Mouse (Mus musculus) limb, embryonic 10.5 days (tissue): ENCODE measurements around the gene Pvr. TPM values are rescaled to one million over a fixed set of nuclear protein-coding genes. Genes with fewer than 3 reads are reported as not detected.

Experiments
- DNase-seq: peaks from one replicate; pipeline ENCODE4 v3.0.0-alpha.2; 2017; ENCODE audit warnings: low spot score
- H3K27ac ChIP-seq: fragments of 300-500 bp; sonication (generic); 2 replicates; pipeline ENCODE4 v1.5.1; 2016; ENCODE audit warnings: mild to moderate bottlenecking
- H3K27me3 ChIP-seq: fragments of 300-500 bp; sonication (generic); 2 replicates; pipeline ENCODE4 v1.6.1; 2016; ENCODE audit warnings: low read depth, mild to moderate bottlenecking; ENCODE audit not compliant: poor library complexity, severe bottlenecking
- H3K36me3 ChIP-seq: fragments of 300-500 bp; sonication (generic); 2 replicates; pipeline ENCODE4 v1.6.1; 2016; ENCODE audit warnings: mild to moderate bottlenecking, moderate library complexity
- H3K4me1 ChIP-seq: fragments of 300-500 bp; sonication (generic); 2 replicates; pipeline ENCODE4 v1.6.1; 2016
- H3K4me3 ChIP-seq: fragments of 300-500 bp; sonication (generic); 2 replicates; pipeline ENCODE4 v1.5.1; 2016; ENCODE audit warnings: mild to moderate bottlenecking, moderate library complexity
- H3K9me3 ChIP-seq: fragments of 300-500 bp; sonication (generic); replicated peaks from 2 replicates; pipeline ENCODE4 v1.6.1; 2016; ENCODE audit warnings: mild to moderate bottlenecking
- WGBS: fragments of 180-500 bp; shearing (Covaris S2); methylation state at CpG from one replicate; pipeline ENCODE4 v1.1.7; 2016; 5-methylcytosine and 5-hydroxymethylcytosine counted together
- polyA plus RNA-seq: library from polyadenylated mRNA; unstranded; fragments of >200 nt; fragmentation: Nextera tagmentation; extraction: Ambion mirVana; gene quantifications from 2 replicates; pipeline ENCODE4 v1.2.1, GENCODE M21; 2016

Gene Pvr
- polyA plus RNA-seq, result 6.2 TPM in 2 replicates

DNA sequence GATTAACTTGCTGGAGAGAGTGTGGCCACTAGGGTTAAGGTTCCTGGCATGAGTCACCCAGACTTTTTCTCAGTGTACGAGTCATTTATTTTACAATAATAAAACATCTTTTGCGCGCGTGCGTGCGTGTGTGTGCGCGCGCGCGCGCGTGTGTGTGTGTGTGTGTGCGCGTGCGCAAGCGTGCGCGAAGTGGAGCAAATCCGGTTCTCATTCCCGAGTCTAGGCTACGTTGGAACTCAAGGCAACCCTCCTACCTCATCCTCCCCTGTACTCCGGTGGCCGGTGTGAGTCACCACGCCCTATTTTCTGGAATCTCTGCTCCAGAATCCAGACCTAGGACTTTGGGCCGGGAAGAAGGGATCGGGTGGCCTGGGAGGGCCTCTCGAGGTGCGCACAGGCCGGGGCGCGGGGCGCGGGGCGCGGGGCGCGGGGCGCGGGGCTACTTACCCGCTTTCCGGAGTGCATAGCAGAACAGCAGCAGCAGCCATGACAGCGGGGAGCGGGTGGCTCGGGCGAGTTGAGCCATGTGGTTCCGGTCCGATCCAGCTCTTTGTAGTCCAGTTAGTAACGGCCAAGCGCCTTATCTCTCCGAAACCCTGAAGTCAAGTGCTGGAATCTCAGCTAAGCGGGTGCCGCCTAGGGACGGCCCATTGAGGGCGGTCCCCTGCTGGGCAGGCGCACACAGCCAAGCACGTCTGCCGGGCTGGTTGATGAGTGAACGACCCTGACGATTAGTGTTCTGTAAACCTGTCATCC, at the start of gene Pvr:
Gene Pvr, minus strand, starts transcription at position 655 of the 756 bp plus-strand sequence.
- peak; percentile 78 for DNase-seq
- Histone ChIP-seq H3K27ac (peak within 1 kb of the TSS; percentile 86), H3K9me3 (no peaks in the 10 kb centered on the region), H3K4me1 (peaks cover 19% of the 10 kb centered on the region; the same call in 1 of the 2 replicates), H3K36me3 (peaks cover 12% of the 10 kb centered on the region), H3K27me3 (peaks cover 12% of the 10 kb centered on the region; the same call in 1 of the 2 replicates), H3K4me3 (peak within 1 kb of the TSS; percentile 68)
- WGBS, result under 1% methylated on average over 60 of the region's 60 CpGs

DNA sequence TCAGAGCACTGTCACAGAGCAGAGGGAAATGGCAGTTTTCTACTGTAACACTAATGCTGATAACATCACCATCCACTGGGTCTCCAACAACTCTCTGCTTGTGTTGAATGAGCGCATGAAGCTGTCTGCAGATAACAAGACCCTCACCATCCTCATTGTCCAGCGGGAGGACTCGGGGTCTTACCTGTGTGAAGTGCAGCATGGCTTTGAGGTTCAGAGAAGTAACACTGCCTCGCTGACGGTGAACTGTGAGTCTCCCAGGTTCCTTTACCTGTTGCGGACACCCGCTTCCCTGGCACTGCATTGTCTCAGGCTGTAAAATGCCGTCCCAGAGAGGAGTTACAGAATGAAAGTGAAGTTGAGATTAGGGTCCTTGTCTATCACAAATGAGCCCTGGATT, 49.2 kb upstream of the Pvr start:
- Histone ChIP-seq H3K27ac (no peak overlapping the region), H3K27me3 (no peaks in the 10 kb centered on the region), H3K4me3 (no peak overlapping the region), H3K9me3 (peaks cover 10% of the 10 kb centered on the region; the same call in 1 of the 2 replicates), H3K4me1 (no peaks in the 10 kb centered on the region), H3K36me3 (no peaks in the 10 kb centered on the region)
- WGBS, result 95% methylated on average over 8 of the region's 8 CpGs
- DNase-seq, result no peak

DNA sequence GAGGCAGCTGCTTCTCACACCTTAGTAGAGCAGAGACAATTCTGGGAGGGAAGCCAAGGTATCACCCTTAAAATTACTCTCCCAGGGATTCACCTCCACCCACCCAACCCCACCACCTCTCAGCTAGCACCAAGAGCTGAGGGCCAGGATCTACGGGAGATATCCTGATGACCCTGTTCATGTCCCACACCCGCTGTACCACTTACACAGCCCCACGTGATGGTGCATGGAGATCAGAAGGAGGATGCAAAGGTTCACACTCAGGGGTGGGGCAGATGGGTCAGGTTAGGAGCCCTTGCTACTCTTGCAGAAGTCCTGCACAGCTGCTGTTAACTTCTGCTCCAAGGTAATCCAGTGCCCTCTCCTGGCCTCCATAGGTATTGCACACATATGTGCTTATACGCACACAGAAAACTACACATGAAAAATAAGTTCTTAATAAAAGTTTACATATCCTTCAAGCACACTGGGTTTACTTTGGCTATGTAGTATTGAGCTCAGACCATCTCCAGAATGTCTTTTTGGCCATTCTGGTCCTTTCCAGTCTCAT, 48.7 kb upstream of the Pvr start:
- no peak overlapping the region for H3K4me3 ChIP-seq
- H3K9me3 ChIP-seq, result peaks cover 10% of the 10 kb centered on the region; the same call in 1 of the 2 replicates
- H3K36me3 ChIP-seq, result no peaks in the 10 kb centered on the region
- H3K4me1 ChIP-seq, result no peaks in the 10 kb centered on the region
- H3K27ac ChIP-seq, result no peak overlapping the region
- DNase-seq, result peak; percentile 18
- H3K27me3 ChIP-seq, result no peaks in the 10 kb centered on the region
- 94% methylated on average over 4 of the region's 4 CpGs for WGBS

DNA sequence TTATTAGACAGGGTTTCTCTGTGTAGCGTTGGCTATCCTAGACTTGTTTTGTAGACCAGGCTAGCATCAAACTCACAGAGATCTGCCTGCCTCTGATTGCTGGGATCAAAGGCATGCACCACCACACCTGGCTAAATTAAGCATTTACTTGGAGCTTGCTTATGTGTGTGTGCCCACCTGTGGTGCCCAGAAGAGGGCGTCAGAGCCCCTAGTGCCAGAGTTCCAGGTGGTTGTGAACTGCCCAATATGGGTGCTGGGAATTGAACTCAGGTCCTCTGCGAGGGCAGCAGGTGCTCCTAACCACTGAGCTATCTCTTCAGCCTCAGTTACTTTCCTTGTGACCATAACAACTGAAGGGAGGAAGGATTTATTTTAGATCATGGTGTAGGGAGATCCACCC, 48.1 kb upstream of the Pvr start:
- H3K9me3 ChIP-seq, result peaks cover 10% of the 10 kb centered on the region; the same call in 1 of the 2 replicates
- DNase-seq, result no peak
- WGBS, result 85% methylated on average over 3 of the region's 3 CpGs
- no peak overlapping the region for H3K4me3 ChIP-seq
- H3K4me1 ChIP-seq, result no peaks in the 10 kb centered on the region
- no peak overlapping the region for H3K27ac ChIP-seq
- H3K36me3 ChIP-seq, result no peaks in the 10 kb centered on the region
- no peaks in the 10 kb centered on the region for H3K27me3 ChIP-seq

DNA sequence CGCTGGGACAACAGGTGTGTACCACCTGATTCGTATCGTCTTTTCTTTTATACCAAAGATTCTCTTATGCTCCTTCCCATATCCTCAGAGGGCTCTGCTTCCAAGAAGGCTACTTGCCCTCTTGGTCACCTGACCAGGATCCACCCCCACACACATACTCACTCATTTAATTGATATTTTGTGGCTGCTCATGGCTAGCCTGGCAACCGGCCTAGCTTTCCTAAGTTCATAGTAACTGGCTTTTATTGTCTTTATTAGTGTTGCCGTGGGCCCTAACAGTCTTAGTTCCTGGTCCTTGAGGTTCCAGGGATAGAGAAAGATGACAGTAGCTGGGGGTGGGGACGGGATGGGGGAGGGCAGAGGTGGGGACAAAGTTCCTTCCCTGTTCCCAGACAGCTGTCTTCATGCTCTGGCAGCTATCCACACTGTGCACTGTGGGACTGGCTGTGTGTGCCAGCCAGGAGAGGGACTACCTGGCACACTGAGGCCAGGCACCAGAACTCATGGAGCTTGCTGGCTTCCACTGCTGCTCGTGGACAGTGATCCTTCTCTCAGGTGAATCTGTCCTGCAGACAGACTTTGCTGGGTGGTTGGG, 44.1 kb upstream of the Pvr start, which contains the start of gene Ceacam20:
Gene Ceacam20, plus strand, starts transcription at position 428 of the 595 bp plus-strand sequence.
- 84% methylated on average over 7 of the region's 7 CpGs for WGBS

DNA sequence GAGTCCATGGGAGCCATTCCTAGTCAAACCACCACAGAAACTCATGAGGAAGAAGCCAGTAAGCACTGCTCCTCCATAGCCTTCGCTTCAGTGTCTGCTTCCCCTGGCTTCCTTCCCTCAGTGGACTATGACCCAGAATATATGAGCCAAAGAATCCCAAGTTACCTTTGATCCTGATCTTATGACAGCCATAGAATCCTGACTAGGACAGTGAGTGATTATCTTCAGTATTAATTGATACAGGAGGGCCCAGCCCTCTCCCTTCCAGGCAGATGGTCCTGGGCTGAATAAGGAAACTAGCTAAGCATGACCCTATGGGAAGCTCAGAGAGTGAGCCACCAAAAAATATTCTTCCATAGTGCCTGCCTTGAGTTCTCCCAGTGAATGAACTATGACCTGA, 41.5 kb upstream of the Pvr start:
- H3K27ac ChIP-seq, result no peak overlapping the region
- H3K36me3 ChIP-seq, result no peaks in the 10 kb centered on the region
- no peaks in the 10 kb centered on the region for H3K9me3 ChIP-seq
- H3K27me3 ChIP-seq, result no peaks in the 10 kb centered on the region
- H3K4me1 ChIP-seq, result no peaks in the 10 kb centered on the region
- no peak overlapping the region for H3K4me3 ChIP-seq
- 86% methylated on average over 1 of the region's 1 CpGs for WGBS
- DNase-seq, result no peak

More for the DNA sequence above, 44.1 kb upstream of the Pvr start, which contains the start of gene Ceacam20:
- no peak for DNase-seq
- H3K36me3 ChIP-seq, result no peaks in the 10 kb centered on the region
- H3K9me3 ChIP-seq, result peaks cover 5% of the 10 kb centered on the region; the same call in 1 of the 2 replicates
- H3K4me3 ChIP-seq, result no peak within 1 kb of the TSS
- H3K27me3 ChIP-seq, result no peaks in the 10 kb centered on the region
- no peak within 1 kb of the TSS for H3K27ac ChIP-seq
- no peaks in the 10 kb centered on the region for H3K4me1 ChIP-seq

DNA sequence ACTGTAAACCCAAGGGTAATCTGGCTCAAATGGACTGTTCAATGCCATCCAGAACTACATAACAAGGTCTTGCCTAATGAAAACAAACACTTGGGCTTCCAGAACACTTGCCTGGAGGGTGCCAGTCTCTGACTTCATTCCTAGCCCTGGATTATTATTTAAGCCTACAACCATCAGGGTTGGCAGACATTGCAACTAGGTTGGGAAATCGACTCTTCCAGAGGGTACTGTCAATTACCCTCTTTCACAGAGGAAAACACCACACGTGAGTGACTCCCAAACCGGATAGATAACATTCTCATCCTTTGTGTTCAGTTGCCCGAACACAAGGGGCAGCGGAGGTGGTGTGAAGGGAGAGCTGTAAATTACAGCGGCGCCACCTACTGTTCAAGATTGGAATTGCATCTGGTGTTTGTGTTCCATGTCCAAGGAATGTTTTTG, 35.4 kb upstream of the Pvr start:
- H3K27me3 ChIP-seq, result no peaks in the 10 kb centered on the region
- 4% methylated on average over 7 of the region's 7 CpGs for WGBS
- H3K9me3 ChIP-seq, result no peaks in the 10 kb centered on the region
- H3K4me1 ChIP-seq, result peaks cover 15% of the 10 kb centered on the region
- H3K36me3 ChIP-seq, result no peaks in the 10 kb centered on the region
- DNase-seq, result peak; percentile 91
- H3K4me3 ChIP-seq, result no peak overlapping the region
- no peak overlapping the region for H3K27ac ChIP-seq

DNA sequence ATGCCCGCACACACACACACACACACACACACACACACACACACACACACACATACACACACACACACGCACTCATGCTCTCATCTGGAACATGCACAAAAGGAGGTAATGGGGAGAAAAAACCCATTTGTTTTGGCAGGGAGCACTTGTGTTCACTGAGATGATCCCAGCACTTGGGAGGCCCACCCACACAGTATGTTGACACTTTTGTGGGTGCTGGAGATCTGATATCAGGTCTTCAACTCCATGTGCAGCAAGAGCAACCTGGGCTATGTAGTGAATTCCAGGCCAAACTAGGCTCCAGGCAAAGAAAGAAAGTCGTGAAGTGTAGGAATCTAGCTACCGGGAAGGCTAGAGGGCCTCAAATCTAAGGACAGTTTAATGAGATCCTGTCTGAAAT, 34.9 kb upstream of the Pvr start:
- 77% methylated on average over 4 of the region's 4 CpGs for WGBS

DNA sequence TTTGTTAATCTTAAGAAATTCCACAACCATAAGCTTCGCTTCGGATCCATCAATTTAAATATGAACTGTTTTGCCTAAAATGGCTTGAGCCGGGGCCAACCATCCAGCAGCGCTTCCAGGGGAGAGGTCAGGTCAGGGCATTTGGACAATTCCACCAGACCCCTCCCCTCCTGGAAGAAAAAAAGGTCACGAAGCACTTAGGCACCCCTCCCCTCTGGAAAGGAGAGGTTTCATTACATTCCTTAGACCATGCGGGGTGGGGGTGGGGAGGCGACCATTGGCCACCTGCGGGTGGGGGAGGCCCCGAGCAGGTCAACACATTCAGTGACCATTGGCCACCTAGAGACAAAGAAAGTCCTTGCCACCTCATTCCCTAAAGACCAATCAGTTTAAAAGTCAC, 32.1 kb upstream of the Pvr start:
- H3K27ac ChIP-seq, result no peak overlapping the region
- no peaks in the 10 kb centered on the region for H3K9me3 ChIP-seq
- DNase-seq, result no peak
- no peaks in the 10 kb centered on the region for H3K27me3 ChIP-seq
- peaks cover 23% of the 10 kb centered on the region for H3K4me1 ChIP-seq
- no peaks in the 10 kb centered on the region for H3K36me3 ChIP-seq
- WGBS, result 49% methylated on average over 9 of the region's 9 CpGs
- H3K4me3 ChIP-seq, result no peak overlapping the region

More for the DNA sequence above, 34.9 kb upstream of the Pvr start:
- no peaks in the 10 kb centered on the region for H3K36me3 ChIP-seq
- H3K4me3 ChIP-seq, result no peak overlapping the region
- H3K27me3 ChIP-seq, result no peaks in the 10 kb centered on the region
- H3K27ac ChIP-seq, result no peak overlapping the region
- peaks cover 15% of the 10 kb centered on the region for H3K4me1 ChIP-seq
- H3K9me3 ChIP-seq, result no peaks in the 10 kb centered on the region
- DNase-seq, result no peak

DNA sequence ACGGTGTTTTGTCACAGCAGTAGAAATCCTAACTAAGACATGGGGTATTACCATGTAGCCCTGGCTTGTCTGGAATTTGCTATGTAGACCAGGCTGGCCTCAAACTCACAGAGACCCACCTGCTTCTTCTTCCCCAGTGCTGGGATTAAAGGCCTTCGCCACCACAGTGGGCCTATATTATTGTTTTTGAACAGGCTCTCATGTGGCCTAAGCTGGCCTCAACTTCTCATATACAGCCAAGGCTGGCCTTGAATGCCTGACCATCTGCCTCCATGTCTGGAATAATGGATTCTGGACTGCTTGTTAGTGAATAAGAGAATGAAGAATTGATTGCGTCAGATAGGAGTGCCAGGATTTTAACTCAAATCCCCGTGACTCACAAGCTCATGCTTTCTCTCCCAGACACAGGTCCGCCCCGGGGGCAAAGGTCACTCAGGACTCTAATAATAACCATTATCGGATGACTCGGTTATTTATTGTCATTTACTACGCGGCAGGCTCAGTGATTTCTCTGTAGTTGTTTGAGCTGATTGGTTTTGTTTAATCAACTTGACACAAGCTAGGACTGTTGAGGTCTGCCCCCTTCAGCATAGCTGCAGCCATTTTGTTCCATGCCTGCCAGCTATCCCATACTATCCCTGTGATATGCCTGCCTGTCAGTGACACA, 31.5 kb upstream of the Pvr start:
- no peak overlapping the region for H3K27ac ChIP-seq

DNA sequence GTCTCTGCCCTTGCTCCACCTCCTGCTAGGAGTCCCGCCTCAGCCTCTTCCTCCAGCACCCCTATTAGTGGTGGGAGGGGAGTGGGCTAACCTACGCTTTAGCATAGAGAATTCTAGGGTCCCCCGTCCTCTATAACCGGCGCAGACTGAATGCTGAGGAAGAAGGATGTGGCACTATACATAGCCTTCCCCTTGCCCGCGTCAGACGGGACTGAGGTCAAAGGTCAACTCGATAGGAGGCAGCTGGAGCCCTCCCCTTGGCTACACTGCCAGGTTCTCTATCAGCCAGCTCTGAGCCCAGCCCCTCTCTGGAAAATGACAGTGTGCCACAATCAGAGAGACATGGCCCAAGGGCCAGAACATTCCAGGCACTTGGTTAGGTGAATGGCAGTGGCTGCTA, 29.6 kb upstream of the Pvr start, which contains the start of gene Igsf23:
Gene Igsf23, minus strand, starts transcription at position 168 of the 400 bp plus-strand sequence.
- no peak for DNase-seq
- H3K27me3 ChIP-seq, result no peaks in the 10 kb centered on the region
- H3K36me3 ChIP-seq, result no peaks in the 10 kb centered on the region
- no peak within 1 kb of the TSS for H3K4me3 ChIP-seq
- H3K4me1 ChIP-seq, result peaks cover 23% of the 10 kb centered on the region
- no peak within 1 kb of the TSS for H3K27ac ChIP-seq
- H3K9me3 ChIP-seq, result no peaks in the 10 kb centered on the region
- 62% methylated on average over 9 of the region's 9 CpGs for WGBS

More for the DNA sequence above, 31.5 kb upstream of the Pvr start:
- Histone ChIP-seq H3K4me1 (peaks cover 23% of the 10 kb centered on the region), H3K9me3 (no peaks in the 10 kb centered on the region), H3K27me3 (no peaks in the 10 kb centered on the region), H3K36me3 (no peaks in the 10 kb centered on the region), H3K4me3 (no peak overlapping the region)
- no peak for DNase-seq
- WGBS, result 75% methylated on average over 10 of the region's 10 CpGs

DNA sequence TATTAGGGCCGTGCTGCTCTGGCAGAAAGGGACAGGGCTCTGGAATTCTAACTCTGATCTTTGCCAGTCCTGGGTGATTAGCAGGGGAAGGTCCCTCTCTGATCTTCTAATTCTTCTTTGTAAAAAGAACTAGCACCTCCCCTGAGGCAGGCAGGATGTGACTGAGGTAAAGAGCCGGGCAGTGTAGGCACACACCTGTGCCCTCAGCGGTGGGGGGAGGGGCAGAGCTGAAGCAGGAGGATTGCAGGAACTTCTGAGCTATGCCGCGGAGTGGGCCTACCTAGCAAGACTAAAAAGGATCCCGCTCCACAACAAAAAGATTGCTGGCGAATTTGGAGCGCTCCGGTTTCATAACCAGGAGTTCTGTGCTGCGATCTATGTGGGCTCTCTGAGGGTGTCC, 29.0 kb upstream of the Pvr start:
- H3K4me1 ChIP-seq, result peaks cover 23% of the 10 kb centered on the region
- no peak overlapping the region for H3K27ac ChIP-seq
- H3K36me3 ChIP-seq, result no peaks in the 10 kb centered on the region
- no peaks in the 10 kb centered on the region for H3K27me3 ChIP-seq
- 54% methylated on average over 10 of the region's 10 CpGs for WGBS
- H3K9me3 ChIP-seq, result no peaks in the 10 kb centered on the region
- no peak for DNase-seq
- H3K4me3 ChIP-seq, result no peak overlapping the region
